Mouse (Mus musculus) splenic B cell, adult 2 months (primary cell): ENCODE data around the gene Zfp316.
A peak's percentile ranks its signal among the peaks of the same experiment; 100 is the strongest.

Experiments
- DNase-seq: peaks from one replicate; pipeline ENCODE4 v3.0.0-alpha.2; 2011; ENCODE audit warnings: low read depth, low spot score
- H3K27me3 ChIP-seq: 2 replicates; pipeline ENCODE4 v1.6.1; 2012; ENCODE audit warnings: mild to moderate bottlenecking, low read length, moderate library complexity, mixed read lengths; ENCODE audit not compliant: control insufficient read depth, poor library complexity, insufficient read depth, severe bottlenecking
- H3K36me3 ChIP-seq: 2 replicates; pipeline ENCODE4 v1.6.1; 2012; ENCODE audit warnings: mild to moderate bottlenecking, low read length, moderate library complexity, mixed read lengths; ENCODE audit not compliant: control insufficient read depth, poor library complexity, insufficient read depth, severe bottlenecking

The Zfp316 gene

DNA sequence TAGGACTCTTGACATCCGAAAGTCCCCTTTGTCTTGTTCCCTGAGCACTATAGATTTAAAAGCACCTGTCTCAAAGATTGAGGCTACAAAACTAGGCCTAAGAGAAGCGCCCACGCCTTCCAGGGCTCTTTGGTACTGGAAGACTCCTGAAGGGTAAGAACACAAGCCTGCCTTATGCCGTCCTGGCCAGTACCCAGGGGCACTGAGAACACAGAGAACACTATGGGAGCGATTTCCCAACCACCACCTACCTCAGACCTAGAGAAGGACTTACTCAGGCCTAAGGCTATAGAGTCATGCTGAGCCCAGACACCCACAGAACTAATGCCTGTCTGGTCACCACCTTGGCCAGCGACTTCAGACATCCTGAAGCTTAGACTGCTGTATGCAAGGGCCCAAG, 3.0 kb downstream of the Zfp316 start:
- peaks cover 1% of the 10 kb centered on the region; the same call in 1 of the 2 replicates for H3K36me3 ChIP-seq
- no peak for DNase-seq

DNA sequence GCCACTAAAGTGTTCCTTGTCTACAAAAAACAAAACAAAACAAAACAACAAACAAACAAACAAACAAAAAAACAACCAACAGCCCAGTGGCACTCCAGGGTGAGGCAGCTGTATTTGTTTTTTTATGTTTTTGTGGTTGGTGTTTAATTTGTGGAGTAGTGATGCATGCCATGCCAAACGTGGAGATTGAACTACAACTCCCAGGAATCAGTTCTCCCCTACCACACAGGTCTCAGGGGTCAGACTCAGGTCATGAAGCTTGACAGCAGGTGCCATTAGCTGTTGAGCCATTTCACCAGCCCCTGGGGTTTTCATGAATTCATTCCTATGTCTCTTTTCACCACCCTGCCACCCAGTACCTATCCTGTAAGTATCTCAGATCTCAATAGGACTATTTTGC, 4.4 kb downstream of the Zfp316 start:
- no peaks in the 10 kb centered on the region for H3K27me3 ChIP-seq
- H3K36me3 ChIP-seq, result peaks cover 1% of the 10 kb centered on the region; the same call in 1 of the 2 replicates
- no peak for DNase-seq

More for the DNA sequence above, 3.0 kb downstream of the Zfp316 start:
- H3K27me3 ChIP-seq, result no peaks in the 10 kb centered on the region

DNA sequence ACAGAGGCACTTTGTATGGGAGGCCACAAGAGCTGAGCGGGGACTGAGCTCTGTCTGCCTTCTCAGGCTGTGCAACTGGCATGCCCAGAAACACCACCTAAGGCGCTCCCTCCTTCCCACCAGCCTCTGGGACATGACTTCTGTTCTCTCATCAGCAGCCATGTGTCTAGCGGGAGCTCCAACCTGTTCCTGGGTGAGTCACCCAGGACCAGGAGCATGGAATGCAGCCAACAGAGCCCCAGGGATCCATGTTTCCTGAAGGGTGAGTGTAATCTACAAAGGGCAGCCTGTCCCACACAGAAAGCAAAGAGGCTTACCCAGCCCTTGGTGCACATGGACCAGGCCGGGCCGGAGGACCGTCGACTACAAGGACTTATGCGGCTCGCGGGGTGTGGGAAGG, 5.1 kb downstream of the Zfp316 start:
- DNase-seq, result no peak
- Histone ChIP-seq H3K27me3 (no peaks in the 10 kb centered on the region), H3K36me3 (peaks cover 1% of the 10 kb centered on the region; the same call in 1 of the 2 replicates)

DNA sequence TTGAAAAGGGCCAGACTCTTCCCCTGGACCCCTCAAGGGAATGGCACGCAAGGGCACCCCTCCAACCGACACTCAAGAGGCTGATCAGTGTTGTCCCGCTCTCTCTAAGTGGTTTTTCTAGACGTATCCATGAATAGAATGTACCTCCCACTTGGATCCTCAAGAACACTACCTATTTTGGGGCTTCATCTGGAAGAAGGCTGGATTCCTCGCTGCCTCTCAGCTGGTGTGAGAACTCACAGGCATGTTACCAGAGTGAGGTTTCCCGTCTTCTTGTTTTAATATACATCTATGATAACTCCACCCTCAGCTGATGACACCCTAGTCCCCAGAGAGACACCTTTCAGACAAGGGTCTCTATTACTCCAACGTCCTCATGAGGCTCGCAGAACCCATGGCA, 8.2 kb downstream of the Zfp316 start:
- Histone ChIP-seq H3K27me3 (no peaks in the 10 kb centered on the region), H3K36me3 (peaks cover 1% of the 10 kb centered on the region; the same call in 1 of the 2 replicates)
- DNase-seq, result no peak

DNA sequence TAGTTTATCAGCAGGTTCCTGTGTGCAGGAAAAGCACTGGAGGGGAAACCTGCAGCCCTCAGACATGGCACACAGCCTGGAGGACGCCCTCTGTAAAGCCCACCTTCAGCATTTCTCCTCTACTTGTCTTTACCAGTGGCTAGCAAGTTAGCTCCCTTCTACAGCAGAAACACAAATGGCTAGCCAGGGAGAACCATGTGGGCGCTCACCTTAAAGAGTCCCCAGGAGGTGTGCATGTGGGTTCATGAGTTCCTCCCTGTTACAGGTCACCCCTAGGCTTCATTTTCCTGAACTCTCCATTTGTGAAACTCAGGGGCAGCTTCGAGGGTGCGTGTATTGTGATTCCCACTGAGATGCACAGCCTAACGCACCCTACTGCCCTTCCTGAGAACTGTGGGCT, 14.0 kb downstream of the Zfp316 start:
- no peak for DNase-seq
- no peaks in the 10 kb centered on the region for H3K36me3 ChIP-seq
- 0 out of 2 replicates have a peak, but pooled peaks cover 3% of the 10 kb centered on the region for H3K27me3 ChIP-seq

DNA sequence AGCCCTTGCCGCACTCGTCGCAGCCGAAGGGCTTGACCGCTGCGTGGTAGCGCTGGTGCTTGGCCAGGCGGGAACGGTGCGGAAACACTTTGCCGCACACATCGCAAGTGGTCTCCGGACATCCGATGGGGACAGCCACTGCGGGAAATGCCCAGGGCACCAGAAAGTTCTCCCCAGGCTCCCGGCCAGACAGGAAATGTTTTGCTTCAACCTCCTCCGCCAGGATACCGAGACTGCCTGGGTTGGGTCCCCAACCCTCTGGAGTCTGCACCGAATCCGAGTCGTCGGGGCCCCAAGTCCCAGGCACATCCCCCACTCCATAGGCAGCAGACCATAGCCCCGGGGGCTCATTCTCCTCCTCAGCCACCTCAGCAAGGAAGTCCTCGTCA, 14.7 kb downstream of the Zfp316 start:
- DNase-seq, result no peak
- Histone ChIP-seq H3K36me3 (no peaks in the 10 kb centered on the region), H3K27me3 (0 out of 2 replicates have a peak, but pooled peaks cover 3% of the 10 kb centered on the region)

DNA sequence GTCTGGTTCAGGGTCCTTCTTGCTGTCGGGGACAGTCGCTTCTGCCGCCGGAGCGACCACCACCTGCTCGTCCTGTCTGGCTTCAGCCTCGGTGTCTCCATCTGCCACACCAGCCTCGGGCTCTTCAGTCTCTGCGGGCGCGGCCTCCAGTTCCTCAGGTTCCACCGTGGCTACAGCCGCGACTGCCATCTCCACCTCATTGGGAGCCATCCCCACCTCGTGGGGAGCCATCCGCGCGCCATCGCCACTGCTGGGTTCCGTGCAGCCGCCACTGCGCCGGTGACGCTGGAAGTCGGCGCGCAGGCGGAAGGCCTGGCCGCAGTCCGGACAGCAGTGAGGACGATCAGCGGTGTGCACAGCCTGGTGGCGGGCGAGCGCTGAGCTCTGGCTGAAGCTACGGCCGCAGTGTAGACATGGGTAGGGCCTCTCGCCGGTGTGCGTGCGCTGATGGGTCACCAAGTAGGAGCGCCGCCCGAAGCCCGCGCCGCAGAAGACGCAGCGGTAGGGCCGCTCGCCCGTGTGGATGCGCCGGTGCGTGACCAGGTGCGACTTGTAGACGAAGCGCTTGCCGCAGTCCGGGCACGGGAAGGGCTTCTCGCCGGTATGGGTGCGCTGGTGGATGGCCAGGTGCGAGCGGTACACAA, 15.2 kb downstream of the Zfp316 start:
- Histone ChIP-seq H3K36me3 (no peaks in the 10 kb centered on the region), H3K27me3 (0 out of 2 replicates have a peak, but pooled peaks cover 3% of the 10 kb centered on the region)
- no peak for DNase-seq

DNA sequence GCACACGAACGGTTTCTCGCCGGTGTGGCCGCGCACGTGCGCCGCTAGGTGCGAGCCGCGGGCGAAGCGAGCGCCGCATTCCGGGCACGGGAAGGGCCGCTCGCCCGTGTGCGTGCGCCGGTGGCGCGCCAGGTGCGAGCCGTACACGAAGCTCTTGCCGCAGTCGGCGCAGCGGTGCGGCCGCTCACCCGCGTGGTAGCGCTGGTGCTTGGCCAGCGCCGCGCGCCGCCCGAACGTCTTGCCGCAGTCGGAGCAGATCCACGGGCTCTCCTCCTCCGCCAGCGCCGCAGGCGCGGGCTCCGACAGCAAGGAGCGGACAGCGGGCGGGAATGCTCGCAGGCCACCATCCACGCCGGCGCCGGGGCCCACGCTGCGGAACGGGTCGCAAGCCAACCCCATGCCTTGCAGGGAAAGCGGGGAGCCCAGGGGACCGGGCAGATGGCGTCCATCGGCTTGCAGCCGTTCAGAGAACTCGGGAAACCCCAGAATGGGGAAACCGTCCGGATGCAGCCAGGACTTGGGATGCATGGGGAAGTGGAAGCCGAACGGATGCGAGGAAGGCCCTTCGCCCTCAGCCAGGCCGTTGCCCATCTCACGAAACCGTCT, 15.8 kb downstream of the Zfp316 start:
- no peaks in the 10 kb centered on the region for H3K36me3 ChIP-seq
- DNase-seq, result no peak
- H3K27me3 ChIP-seq, result 0 out of 2 replicates have a peak, but pooled peaks cover 3% of the 10 kb centered on the region

DNA sequence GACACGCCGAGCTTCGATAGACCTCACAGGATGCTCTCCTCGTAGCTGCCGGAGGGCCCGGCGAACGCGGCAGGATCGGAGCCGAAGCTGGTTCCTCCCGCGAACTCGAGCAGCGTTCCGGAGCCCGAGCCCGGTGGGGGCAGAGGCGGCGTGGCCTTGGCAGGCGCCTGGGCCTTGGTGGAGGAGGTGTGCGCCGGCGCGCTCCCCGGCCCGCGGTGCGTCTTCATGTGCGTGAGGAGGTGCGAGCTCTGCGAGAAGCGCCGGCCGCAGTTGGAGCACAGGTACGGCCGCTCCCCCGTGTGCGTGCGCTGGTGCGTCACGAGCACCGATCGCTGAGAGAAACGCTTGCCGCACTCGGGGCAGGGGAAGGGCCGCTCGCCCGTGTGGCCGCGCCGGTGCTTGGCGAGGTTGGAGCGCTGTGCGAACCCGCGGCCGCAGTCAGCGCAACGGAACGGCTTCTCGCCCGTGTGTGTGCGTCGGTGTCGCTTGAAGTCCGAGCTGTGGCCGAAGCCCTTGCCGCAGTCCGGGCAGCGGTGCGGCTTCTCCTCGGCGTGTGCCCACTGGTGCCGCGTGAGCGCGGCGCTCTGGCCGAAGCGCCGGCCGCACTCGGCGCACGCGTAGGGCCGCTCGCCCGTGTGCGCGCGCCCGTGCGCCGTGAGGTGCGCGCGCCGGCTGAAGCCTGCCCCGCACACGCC, 16.5 kb downstream of the Zfp316 start:
- H3K27me3 ChIP-seq, result 0 out of 2 replicates have a peak, but pooled peaks cover 3% of the 10 kb centered on the region
- DNase-seq, result no peak
- H3K36me3 ChIP-seq, result peaks cover 2% of the 10 kb centered on the region; the same call in 1 of the 2 replicates

DNA sequence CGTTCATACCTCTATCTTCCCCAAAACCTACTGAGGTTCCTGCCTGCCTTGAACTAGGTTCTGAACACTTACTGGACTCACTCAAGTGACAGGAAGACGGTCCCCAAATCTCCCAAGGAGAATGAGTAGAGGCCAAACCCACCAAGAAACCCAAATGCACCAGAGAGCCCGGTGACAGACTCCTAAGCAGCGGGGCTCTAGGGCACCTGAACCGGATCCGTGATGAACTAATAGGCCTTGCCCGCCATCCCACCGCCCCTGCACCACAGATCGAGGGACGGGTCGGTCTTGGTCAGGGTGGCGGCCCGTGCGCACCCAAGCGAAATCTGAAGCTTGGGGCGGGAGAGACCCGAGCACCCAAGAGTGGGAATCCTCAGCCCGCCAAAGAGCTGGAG, 17.0 kb downstream of the Zfp316 start:
- Histone ChIP-seq H3K27me3 (0 out of 2 replicates have a peak, but pooled peaks cover 3% of the 10 kb centered on the region), H3K36me3 (peaks cover 2% of the 10 kb centered on the region; the same call in 1 of the 2 replicates)
- DNase-seq, result no peak

DNA sequence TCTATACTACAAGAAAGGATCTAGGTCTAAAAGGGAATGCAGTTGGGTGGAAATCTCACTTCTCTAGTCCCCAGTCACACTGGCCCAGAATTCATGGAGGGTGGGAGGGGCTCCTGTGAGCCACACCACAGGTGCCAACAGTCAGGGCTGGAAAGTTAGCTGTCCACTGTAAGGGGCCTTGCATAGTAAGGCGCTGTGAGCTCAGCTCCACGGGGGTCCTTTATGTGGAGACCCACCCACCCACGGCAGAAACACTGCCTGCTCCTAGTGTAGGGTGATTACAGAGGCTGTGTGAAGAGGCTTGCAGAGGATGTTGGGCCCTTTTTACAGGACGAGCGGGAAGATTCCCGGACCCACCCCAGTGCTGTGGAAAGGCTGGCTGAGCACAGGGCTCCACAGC, 17.8 kb downstream of the Zfp316 start:
- Histone ChIP-seq H3K27me3 (0 out of 2 replicates have a peak, but pooled peaks cover 3% of the 10 kb centered on the region), H3K36me3 (peaks cover 4% of the 10 kb centered on the region; the same call in 1 of the 2 replicates)
- no peak for DNase-seq

DNA sequence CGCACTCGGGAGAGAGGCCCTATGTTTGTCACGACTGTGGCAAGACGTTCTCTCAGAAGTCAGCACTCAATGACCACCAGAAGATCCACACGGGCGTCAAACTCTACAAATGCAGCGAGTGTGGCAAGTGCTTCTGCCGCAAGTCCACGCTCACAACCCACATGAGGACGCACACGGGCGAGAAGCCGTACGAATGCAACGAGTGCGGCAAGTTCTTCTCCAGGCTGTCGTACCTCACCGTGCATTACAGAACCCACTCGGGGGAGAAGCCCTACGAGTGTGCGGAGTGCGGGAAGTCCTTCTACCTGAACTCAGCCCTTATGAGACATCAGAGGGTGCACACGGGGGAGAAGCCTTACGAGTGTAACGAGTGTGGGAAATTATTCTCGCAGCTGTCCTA, 24.9 kb downstream of the Zfp316 start:
- Histone ChIP-seq H3K27me3 (no peaks in the 10 kb centered on the region), H3K36me3 (peaks cover 17% of the 10 kb centered on the region)
- DNase-seq, result no peak

DNA sequence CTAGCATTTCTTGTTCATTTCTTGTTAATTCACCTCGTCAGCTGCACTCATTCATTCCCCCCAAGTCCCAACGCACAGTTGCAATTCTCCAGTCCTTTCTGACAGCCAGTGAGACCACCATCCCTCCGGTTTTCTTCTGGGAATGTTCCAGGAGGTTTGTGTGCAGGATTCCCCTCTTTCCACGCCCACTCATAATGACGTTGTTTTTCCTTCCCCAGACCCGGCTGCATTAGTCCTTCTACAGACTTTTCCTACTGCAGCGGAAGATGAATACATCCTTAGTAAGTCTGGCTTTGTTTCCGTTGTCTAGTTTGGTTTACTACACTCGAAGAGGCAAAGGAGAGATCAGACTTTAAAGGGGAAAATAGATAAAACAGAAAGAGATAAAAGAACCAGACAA, 33.8 kb downstream of the Zfp316 start:
- peaks cover 4% of the 10 kb centered on the region for H3K36me3 ChIP-seq
- DNase-seq, result no peak
- H3K27me3 ChIP-seq, result no peaks in the 10 kb centered on the region

DNA sequence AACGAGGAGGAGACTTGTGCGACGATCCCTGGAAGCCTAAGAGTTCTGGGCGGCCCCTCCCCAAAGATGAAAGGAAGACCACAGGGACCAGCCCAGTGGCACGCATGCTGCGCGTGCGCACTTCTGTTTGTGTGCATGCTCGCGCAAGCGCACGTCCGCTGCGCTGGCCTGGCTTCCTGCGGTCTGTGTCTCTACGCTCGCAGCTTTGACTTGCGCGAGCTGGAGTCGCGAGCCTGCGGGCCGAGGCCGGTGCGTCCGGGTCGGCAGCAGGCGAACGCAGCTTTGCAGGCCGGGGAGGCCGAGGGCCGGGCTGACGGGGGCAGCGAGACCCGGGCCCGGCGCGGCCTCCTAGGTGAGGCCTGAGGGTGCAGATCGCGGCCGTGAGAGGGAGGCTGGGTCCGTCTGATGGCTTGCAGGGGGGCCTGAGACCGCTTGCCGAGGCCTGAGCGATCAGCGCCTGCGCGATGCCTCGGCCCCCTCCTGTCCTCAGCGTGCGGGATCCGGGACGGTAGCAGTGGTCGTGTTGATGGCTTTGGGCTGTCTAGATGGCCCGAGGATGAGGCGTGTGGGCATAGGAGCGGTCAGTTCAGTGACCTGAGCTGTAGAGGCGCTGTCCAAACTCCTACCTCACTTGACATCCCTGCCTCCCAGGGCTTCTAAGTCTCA, 34.7 kb downstream of the Zfp316 start, which contains the start of gene Zfp12:
Gene Zfp12 (plus strand): TSS at position 136 of the 666 bp plus-strand sequence.
- H3K27me3 ChIP-seq, result no peaks in the 10 kb centered on the region

More for the DNA sequence above, 34.7 kb downstream of the Zfp316 start, which contains the start of gene Zfp12:
- H3K36me3 ChIP-seq, result peaks cover 2% of the 10 kb centered on the region
- DNase-seq, result peak; percentile 93
